Mouse (Mus musculus) myocyte (in vitro differentiated cells): Measurements from ENCODE around the gene March1.

ENCODE experiments used
- CEBPB ChIP-seq: IDR thresholded peaks from 2 replicates; pipeline ENCODE4 v1.6.1; 2011; ENCODE audit warnings: mild to moderate bottlenecking, moderate library complexity; ENCODE audit not compliant: poor library complexity, insufficient read depth, severe bottlenecking
- MAX ChIP-seq: IDR thresholded peaks from one replicate; pipeline ENCODE4 v1.6.1; 2011; ENCODE audit warnings: low read depth, mild to moderate bottlenecking, control low read depth
- MYOD1 ChIP-seq, 3 experiments: IDR thresholded peaks; one replicate each; pipeline ENCODE4 v1.6.1; 2011; ENCODE audit warnings: control low read depth in 2 of 3, low read depth in 2 of 3, mild to moderate bottlenecking in 2 of 3, moderate library complexity in 1 of 3; ENCODE audit not compliant: insufficient read length in 2 of 3, control insufficient read depth in 1 of 3
- MYOG ChIP-seq, 3 experiments: IDR thresholded peaks; one replicate each; pipeline ENCODE4 v1.6.1; 2011; ENCODE audit warnings: control low read depth in 2 of 3, low read depth in 2 of 3, mild to moderate bottlenecking in 2 of 3; ENCODE audit not compliant: insufficient read length in 2 of 3, control insufficient read depth in 1 of 3, insufficient read depth in 1 of 3
- POLR2A ChIP-seq: IDR thresholded peaks from one replicate; pipeline ENCODE4 v1.6.1; 2011; ENCODE audit warnings: low read depth, mild to moderate bottlenecking, control low read depth, moderate library complexity; ENCODE audit not compliant: insufficient read length
- POLR2AphosphoS2 ChIP-seq: IDR thresholded peaks from one replicate; pipeline ENCODE4 v1.6.1; 2011; ENCODE audit warnings: low read depth, control low read depth; ENCODE audit not compliant: insufficient read length
- TCF12 ChIP-seq: IDR thresholded peaks from one replicate; pipeline ENCODE4 v1.6.1; 2011; ENCODE audit warnings: mild to moderate bottlenecking, control low read depth; ENCODE audit not compliant: poor library complexity, insufficient read depth, severe bottlenecking
- TCF3 ChIP-seq: IDR thresholded peaks from one replicate; pipeline ENCODE4 v1.6.1; 2011; ENCODE audit warnings: low read depth, control low read depth; ENCODE audit not compliant: insufficient read length
- USF1 ChIP-seq: IDR thresholded peaks from one replicate; pipeline ENCODE4 v1.6.1; 2011; ENCODE audit warnings: low read depth, mild to moderate bottlenecking, control low read depth, moderate library complexity

DNA sequence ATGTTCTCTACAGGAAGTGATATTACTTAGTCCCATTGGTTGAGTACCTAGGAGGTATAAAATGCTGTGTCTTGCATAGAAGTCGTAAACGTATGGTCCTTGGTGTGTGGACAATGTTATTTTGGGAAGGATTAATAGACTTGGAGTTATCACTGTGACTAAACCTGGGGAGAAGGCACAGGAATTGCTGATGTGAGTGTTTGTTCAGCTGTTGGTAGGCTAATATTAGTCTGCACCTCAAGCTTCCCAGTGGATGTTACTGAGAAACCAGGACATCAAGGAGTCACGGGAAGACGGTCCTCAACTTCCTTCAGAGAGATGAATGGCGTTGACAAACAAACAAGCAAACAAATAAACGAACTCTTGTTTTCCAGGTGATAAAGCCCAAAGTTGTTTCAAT is 38.2 kb downstream of the March1 start:
- TF ChIP-seq POLR2AphosphoS2 (no peak), POLR2A (no peak), MAX (no peak), TCF3 (no peak), MYOG (IDR thresholded peaks at IDR 0.05; ENCODE audit: control insufficient read depth in 1 of 3, insufficient read depth in 1 of 3, insufficient read length in 2 of 3, low read depth in 2 of 3) (peak in 1 of 3 experiments; percentile 62), USF1 (no peak), TCF12 (no peak), MYOD1 (IDR thresholded peaks at IDR 0.05; ENCODE audit: control insufficient read depth in 1 of 3, insufficient read length in 2 of 3, low read depth in 2 of 3) (peak in 2 of 3 experiments; percentile 48 to 80), CEBPB (no peak)
